10 mouse cellular contexts compared by ENCODE assay signal in the genomic region with DNA sequence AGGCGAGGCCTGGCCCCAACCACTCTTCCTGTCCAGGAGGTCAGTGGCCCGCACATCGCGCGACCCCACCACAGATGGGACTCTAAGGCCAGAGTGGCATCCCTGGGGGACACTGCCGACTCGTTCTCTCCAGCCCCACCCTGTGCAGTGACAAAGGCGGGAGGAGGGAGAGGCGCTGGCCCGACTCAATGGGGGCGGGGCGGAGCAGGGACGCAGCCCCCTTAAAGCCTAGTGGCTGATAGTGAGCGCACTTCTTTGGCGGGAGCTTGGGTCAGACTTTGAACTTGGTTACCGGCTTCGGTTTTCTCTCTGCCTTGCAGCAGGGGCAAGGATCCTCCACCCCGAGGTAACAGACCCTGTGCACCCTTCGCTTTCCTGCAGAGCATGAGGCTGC. TPM values are rescaled to one million over a fixed set of nuclear protein-coding genes. Genes with fewer than 3 reads are reported as not detected.
DNase-seq lines count a peak whose midpoint lies in the region; ATAC-seq and TF ChIP-seq lines count a peak whose summit lies in the region.
"Had no signal": no experiment of that assay in that cellular context is flagged by ENCODE, and none has a peak within 500 bp of the region (broad histone marks: within the 10 kb centered on the region; RNA-seq: fewer than 3 reads in every experiment).

No protein-coding gene starts in this region.

- no peaks in the 10 kb centered on the region for H3K36me3 ChIP-seq in lung, embryonic 16.5 days (ENCODE audit: control insufficient read depth, insufficient read depth, low read length)
- no peaks in the 10 kb centered on the region for H3K36me3 ChIP-seq in heart, embryonic 16.5 days (ENCODE audit: control insufficient read depth, insufficient read depth)
- no peaks in the 10 kb centered on the region for H3K36me3 ChIP-seq in limb, embryonic 14.5 days (ENCODE audit: control insufficient read depth, insufficient read depth, low read length)

- peaks cover 57% of the 10 kb centered on the region for H3K27me3 ChIP-seq in lung, embryonic 16.5 days (ENCODE audit: control insufficient read depth, insufficient read depth, low read depth, low read length)
- H3K27me3 ChIP-seq in heart, embryonic 16.5 days (ENCODE audit: control insufficient read depth, insufficient read depth, low read length): peaks cover 73% of the 10 kb centered on the region
- peaks cover 63% of the 10 kb centered on the region for H3K27me3 ChIP-seq in limb, embryonic 14.5 days (ENCODE audit: control insufficient read depth, insufficient read depth, low read length)

- ATAC-seq in lung, embryonic 16.5 days (ENCODE audit: low read depth): no peak
- no peak; the same call in 1 of the 2 replicates for ATAC-seq in heart, embryonic 16.5 days (replicated peaks; ENCODE audit: extremely low read depth, insufficient read depth, low FRiP score)
- ATAC-seq in limb, embryonic 14.5 days (ENCODE audit: low FRiP score, low read depth): no peak
- ATAC-seq in cerebellum, adult (ENCODE audit: insufficient number of reproducible peaks, low FRiP score, low TSS enrichment): no peak

- no peak overlapping the region; the same call in 1 of the 2 replicates for H3K4me3 ChIP-seq in lung, embryonic 16.5 days (ENCODE audit: low read length)
- peak overlapping the region; percentile 41 for H3K4me3 ChIP-seq in heart, embryonic 16.5 days (ENCODE audit: low read length)
- H3K4me3 ChIP-seq in limb, embryonic 14.5 days (replicated peaks; ENCODE audit: low read length): 0 out of 2 replicates have a peak overlapping the region, but pooled peaks have one; percentile 4

- 0 out of 2 replicates have a peak, but pooled peaks cover 2% of the 10 kb centered on the region for H3K4me1 ChIP-seq in lung, embryonic 16.5 days (replicated peaks; ENCODE audit: control insufficient read depth, insufficient read depth, low read length)
- peaks cover 13% of the 10 kb centered on the region for H3K4me1 ChIP-seq in heart, embryonic 16.5 days (ENCODE audit: control insufficient read depth, insufficient read depth, low read length)
- H3K4me1 ChIP-seq in limb, embryonic 14.5 days (ENCODE audit: control insufficient read depth, insufficient read depth, low read length): peaks cover 8% of the 10 kb centered on the region; the same call in 1 of the 2 replicates

- peak overlapping the region; percentile 38; the same call in 1 of the 2 replicates for H3K4me2 ChIP-seq in lung, embryonic 16.5 days (ENCODE audit: low read depth, low read length)
- H3K4me2 ChIP-seq in heart, embryonic 16.5 days (ENCODE audit: low read depth, low read length): peak overlapping the region; percentile 54
- H3K4me2 ChIP-seq in limb, embryonic 14.5 days (replicated peaks; ENCODE audit: low read depth, low read length, severe bottlenecking): no peak overlapping the region

- H3K9me3 ChIP-seq in lung, embryonic 16.5 days (ENCODE audit: control insufficient read depth, low read length): no peaks in the 10 kb centered on the region
- no peaks in the 10 kb centered on the region for H3K9me3 ChIP-seq in heart, embryonic 16.5 days (replicated peaks; ENCODE audit: control insufficient read depth, low read length)
- no peaks in the 10 kb centered on the region for H3K9me3 ChIP-seq in limb, embryonic 14.5 days (ENCODE audit: control insufficient read depth, low read length)

- no peak overlapping the region for H3K9ac ChIP-seq in lung, embryonic 16.5 days (ENCODE audit: low read length)
- no peak overlapping the region for H3K9ac ChIP-seq in heart, embryonic 16.5 days (ENCODE audit: low read length)
- no peak overlapping the region for H3K9ac ChIP-seq in limb, embryonic 14.5 days (ENCODE audit: low read depth, low read length, severe bottlenecking)

- DNase-seq in lung, postnatal 36 days: no peak
- no peak for DNase-seq in limb, embryonic 14.5 days (ENCODE audit: low spot score)
- peak; percentile 60 for DNase-seq in retina, postnatal 1 day
- no peak for DNase-seq in cerebellum, postnatal 25 days
- no peak for DNase-seq in T-cell, adult 2 months (ENCODE audit: low spot score)
- DNase-seq: gastrocnemius, postnatal 14 days had no signal

- WGBS in lung, embryonic 16.5 days: 2% methylated on average over 19 of the region's 19 CpGs
- 1% methylated on average over 19 of the region's 19 CpGs for WGBS in heart, embryonic 16.5 days
- 4% methylated on average over 15 of the region's 19 CpGs for WGBS in limb, embryonic 14.5 days

- no peak overlapping the region for H3K27ac ChIP-seq in lung, embryonic 16.5 days (ENCODE audit: low read length)
- H3K27ac ChIP-seq in heart, embryonic 16.5 days (ENCODE audit: low read length): no peak overlapping the region
- H3K27ac ChIP-seq in limb, embryonic 14.5 days (replicated peaks; ENCODE audit: low read depth, low read length): no peak overlapping the region

- TF ChIP-seq POLR2A in limb, embryonic 14.5 days (IDR thresholded peaks at IDR 0.05; ENCODE audit: borderline replicate concordance, extremely low read depth, insufficient read depth, insufficient read length): no peak

RNA-seq across cellular contexts. Expression of gene Hes2, which starts 0.6 kb away (rescaled TPM):
- polyA plus RNA-seq in lung, embryonic 16.5 days (2015; fragmentation: Nextera tagmentation; extraction: Ambion mirVana): 0.54 and 0.87 TPM in 2 replicates
- polyA plus RNA-seq in heart, embryonic 16.5 days (2015; fragmentation: Nextera tagmentation; extraction: Ambion mirVana): 0.14 TPM in 1 of 2 replicates, not detected in the other
- 0.03 and 0.04 TPM in 2 replicates for polyA plus RNA-seq in limb, embryonic 14.5 days (2012; rRNA removed)
- polyA plus RNA-seq in limb, embryonic 14.5 days (2014; fragmentation: Nextera tagmentation; extraction: Ambion mirVana): not detected in 2 replicates
- polyA plus RNA-seq: adrenal gland, adult 2 months had no signal

RNA-seq across cellular contexts. Expression of gene Espn, which starts 7.1 kb away (rescaled TPM):
- polyA plus RNA-seq in lung, embryonic 16.5 days (2015; fragmentation: Nextera tagmentation; extraction: Ambion mirVana): 6.6 and 10.1 TPM in 2 replicates
- polyA plus RNA-seq in heart, embryonic 16.5 days (2015; fragmentation: Nextera tagmentation; extraction: Ambion mirVana): 1.3 and 1.5 TPM in 2 replicates
- 1.7 TPM in 2 replicates for polyA plus RNA-seq in limb, embryonic 14.5 days (2012; rRNA removed)
- 1.4 and 1.7 TPM in 2 replicates for polyA plus RNA-seq in limb, embryonic 14.5 days (2014; fragmentation: Nextera tagmentation; extraction: Ambion mirVana)

RNA-seq across cellular contexts. Expression of gene Acot7, which starts 18.7 kb away (rescaled TPM):
- polyA plus RNA-seq in lung, embryonic 16.5 days (2015; fragmentation: Nextera tagmentation; extraction: Ambion mirVana): 66.5 and 69.0 TPM in 2 replicates
- polyA plus RNA-seq in heart, embryonic 16.5 days (2015; fragmentation: Nextera tagmentation; extraction: Ambion mirVana): 67.7 and 68.0 TPM in 2 replicates
- polyA plus RNA-seq in limb, embryonic 14.5 days (2012; rRNA removed): 47.7 and 50.3 TPM in 2 replicates
- 47.3 and 48.4 TPM in 2 replicates for polyA plus RNA-seq in limb, embryonic 14.5 days (2014; fragmentation: Nextera tagmentation; extraction: Ambion mirVana)

RNA-seq across cellular contexts. Expression of gene Tnfrsf25, which starts 43.5 kb away (rescaled TPM):
- 1.6 and 2.4 TPM in 2 replicates for polyA plus RNA-seq in lung, embryonic 16.5 days (2015; fragmentation: Nextera tagmentation; extraction: Ambion mirVana)
- polyA plus RNA-seq in heart, embryonic 16.5 days (2015; fragmentation: Nextera tagmentation; extraction: Ambion mirVana): 0.77 and 1.4 TPM in 2 replicates
- 5.6 and 6.0 TPM in 2 replicates for polyA plus RNA-seq in limb, embryonic 14.5 days (2012; rRNA removed)
- polyA plus RNA-seq in limb, embryonic 14.5 days (2014; fragmentation: Nextera tagmentation; extraction: Ambion mirVana): 1.0 TPM in 2 replicates
